Mouse (Mus musculus) CD4-positive, CD25-positive, alpha-beta regulatory T cell, adult 4 months (primary cell): ENCODE measurements around the gene Siah3. TPM values are rescaled to one million over a fixed set of nuclear protein-coding genes. Genes with fewer than 3 reads are reported as not detected.
A peak's percentile ranks its signal among the peaks of the same experiment; 100 is the strongest.
"Not testable (repeated sequence)": the region's sequence is repeated elsewhere in the genome, so short reads cannot be mapped to it uniquely, and the experiment has no call there.

ENCODE experiments used
- ATAC-seq: one replicate; pipeline ENCODE4 v1.8.0; 2017
- polyA plus RNA-seq, 2 experiments: library from polyadenylated mRNA; unstranded; fragments of 100-300 nt; shearing (Covaris generic); gene quantifications; one replicate each; pipeline ENCODE4 v1.2.1; 2017

Siah3 gene
- under 1 TPM in 1 of 2 experiments, not detected in 1; 0.47 TPM for polyA plus RNA-seq

DNA sequence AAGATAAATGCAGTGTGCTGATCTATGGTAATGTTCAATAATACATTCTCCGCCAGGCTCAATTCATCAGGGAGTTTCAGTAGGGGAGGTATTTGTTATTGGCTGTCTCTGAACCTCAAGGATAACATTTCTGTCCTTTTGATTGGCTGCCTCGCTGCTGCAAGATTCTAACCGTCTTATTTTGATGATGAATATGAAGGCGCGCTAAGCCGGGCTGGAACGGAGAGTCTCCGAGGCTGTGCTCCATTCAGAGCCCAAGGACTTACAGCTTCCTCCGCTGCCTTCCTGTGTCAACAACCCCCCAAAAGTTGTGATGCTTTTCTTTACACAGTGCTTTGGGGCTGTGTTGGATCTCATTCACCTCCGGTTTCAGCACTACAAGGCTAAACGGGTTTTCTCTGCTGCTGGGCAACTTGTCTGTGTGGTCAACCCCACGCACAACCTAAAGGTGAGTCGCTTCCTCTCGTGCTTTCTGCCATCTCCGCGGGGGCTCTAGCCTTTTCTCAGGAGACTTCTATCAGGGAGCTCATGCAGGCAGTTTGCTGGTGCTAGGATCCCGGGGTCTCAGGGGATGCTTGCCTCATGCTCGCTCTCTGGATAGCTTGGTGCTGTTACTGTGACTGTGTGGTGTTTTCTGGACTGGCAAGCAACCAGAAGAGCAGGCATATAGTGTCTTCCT, at the start of gene Siah3:
TSS of gene Siah3 (plus strand) at position 240 of the 679 bp plus-strand sequence.
- peak; percentile 56 for ATAC-seq

DNA sequence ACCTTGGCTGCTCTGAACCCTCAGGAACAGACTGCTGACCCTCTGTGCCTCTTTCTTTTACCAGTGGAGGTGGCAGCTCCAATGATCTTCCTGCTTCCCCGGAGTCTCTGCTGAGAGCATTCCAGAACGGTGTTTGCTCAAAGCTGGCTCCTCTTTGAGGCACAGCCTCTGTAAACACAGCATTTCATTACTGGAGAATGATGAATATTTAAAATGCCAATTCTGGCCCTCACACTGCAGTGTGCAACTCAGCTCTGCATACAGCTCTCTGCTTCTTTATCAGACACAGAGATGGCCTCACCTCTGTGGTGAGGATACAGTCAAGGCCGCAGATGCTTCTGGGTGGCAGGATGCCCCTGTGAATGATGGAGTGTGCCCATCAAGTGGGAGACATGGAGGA, 46.0 kb upstream of the Siah3 start:
- ATAC-seq: no peak

DNA sequence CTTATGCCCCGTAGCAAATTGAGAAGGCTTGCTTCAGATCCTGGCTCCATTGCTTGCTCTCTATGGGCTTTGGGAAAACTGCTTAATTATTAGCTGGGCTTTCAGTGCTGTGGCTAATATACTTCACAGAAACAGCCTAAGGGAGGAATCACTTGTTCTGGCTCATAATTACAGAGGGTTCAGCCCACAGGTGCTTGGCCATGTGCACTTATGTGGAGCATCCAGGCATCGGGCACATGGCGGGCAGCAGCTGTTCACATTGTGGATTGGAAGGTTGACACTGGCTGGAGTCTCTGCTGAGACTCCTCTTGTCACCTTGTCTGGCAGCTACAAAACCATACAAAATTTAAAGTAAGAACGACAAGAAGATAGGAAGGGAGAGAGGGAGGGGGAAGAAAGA, 45.4 kb upstream of the Siah3 start:
- no peak for ATAC-seq

DNA sequence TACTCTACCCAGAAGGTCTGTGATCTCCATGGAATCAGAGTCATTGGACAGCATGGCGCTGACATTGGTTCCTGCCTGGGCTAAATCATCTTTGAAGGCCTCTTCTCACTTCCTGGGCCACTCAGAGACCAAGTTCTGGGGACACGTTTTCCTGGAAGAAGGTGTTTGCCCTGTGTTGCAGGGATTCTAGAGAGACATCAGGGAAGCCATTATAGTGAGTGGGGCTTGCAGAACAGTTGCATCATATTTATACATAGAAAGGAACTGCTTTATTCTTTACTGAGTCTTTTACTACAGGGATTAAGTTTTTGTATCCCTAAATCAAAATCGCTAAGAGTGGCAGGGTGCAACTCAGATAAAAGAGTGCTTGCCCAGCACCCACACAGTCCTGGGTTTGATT, 37.1 kb upstream of the Siah3 start:
- no peak for ATAC-seq

DNA sequence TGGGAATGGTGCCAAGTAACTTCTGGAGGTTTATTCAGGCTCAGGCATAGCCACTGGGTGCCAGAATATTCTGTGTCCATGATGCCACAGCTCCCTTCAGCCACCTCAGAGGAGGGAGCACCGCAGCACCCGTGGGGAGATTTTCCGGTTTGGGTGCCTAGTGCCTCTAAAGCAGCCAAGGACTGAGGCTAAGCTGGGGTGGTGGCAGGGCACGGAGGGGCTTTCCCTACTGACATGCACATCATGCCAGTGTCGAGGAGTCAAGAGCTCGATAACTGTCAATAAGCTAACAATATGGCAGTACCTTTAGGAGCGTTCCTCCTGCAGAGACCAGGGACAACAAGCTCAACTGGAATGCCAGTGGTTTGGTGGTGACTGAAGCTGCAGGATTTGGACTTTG, 35.9 kb upstream of the Siah3 start:
- ATAC-seq: no peak

DNA sequence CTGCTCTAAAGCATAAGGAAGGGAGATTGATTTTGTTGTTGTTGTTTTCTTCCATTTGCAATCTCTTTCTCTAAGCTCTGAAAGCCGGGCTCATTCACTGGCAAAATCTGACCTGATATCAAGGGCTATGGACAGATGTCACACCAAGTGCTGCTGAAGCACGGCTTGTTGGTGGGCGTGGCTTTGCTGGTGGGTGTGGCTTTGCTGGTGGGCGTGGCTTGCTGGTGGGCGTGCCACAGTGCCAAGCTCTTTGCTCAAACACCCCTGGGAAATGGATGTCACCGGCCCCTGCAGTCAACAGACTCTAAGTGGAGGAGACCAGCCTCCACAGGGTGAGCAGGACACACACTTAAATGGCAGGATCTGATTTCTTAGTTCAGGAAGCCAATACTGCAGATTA, 35.0 kb upstream of the Siah3 start:
- no peak for ATAC-seq

DNA sequence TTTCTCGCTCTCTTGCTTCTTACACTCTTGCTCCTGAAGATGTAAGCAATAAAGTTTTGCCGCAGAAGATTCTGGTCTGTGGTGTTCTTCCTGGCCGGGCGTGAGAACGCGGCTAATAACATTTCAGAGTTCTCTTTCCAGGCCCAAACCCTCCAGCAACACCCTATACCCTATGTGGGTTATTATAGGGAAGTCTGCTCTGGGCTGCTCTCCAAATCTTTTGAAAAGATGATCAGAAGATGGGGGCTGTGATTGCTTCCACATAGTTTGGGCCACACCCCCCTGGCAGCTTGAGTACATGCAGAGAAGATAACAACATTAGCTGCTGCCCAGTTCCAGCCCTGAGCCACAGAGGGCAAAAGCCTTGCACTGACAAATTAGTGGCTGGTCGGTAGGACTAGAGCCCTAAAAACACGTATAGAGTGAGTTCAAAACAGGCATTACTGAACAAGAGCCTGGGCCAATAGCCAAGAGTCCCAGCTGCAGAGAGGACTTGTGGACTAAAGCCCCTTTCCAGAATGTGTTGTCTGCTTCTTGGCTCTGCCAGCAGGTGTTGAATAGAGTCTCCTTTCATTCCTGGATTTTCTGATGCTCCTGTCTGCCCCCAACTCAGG, 24.5 kb upstream of the Siah3 start:
- ATAC-seq: no peak

DNA sequence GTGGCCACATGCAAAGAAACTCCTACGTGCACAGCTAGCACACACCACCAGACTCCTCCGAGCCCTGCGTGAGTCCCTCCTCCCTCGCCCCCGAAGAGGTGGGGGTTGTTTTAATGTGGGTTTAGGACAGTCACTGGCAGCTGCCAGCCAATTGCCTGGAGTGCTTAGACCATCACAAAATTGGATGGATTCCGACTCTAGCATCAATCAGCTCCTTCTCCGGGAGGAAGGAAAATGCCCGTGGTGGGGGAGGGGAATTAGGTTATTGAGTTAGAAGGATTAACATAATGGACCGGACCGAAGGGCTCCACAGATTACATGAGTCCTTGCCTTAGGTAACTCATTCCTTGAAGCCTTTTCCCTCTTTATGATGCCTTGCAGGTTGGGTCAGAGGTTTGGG, 22.9 kb upstream of the Siah3 start:
- no peak for ATAC-seq

DNA sequence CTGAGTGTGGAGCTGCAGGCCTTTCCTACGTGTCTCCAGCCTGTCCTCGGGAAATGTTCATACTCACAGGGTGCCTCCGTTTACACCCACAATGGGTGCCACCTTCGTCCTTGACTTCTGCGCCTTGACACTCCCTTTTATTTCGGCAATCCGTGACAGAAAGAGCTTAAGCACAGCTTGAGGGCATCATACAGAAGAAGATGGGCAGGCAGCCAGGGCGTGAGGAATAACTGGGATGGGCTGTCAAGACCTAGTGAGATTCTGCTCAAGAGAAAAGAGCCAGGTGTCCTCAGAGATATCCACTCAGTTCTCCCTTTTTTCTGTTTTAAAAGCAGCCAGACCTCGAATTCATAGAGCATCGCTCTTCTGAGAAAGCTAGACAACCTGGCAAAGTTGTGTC, 21.2 kb upstream of the Siah3 start:
- ATAC-seq: no peak

DNA sequence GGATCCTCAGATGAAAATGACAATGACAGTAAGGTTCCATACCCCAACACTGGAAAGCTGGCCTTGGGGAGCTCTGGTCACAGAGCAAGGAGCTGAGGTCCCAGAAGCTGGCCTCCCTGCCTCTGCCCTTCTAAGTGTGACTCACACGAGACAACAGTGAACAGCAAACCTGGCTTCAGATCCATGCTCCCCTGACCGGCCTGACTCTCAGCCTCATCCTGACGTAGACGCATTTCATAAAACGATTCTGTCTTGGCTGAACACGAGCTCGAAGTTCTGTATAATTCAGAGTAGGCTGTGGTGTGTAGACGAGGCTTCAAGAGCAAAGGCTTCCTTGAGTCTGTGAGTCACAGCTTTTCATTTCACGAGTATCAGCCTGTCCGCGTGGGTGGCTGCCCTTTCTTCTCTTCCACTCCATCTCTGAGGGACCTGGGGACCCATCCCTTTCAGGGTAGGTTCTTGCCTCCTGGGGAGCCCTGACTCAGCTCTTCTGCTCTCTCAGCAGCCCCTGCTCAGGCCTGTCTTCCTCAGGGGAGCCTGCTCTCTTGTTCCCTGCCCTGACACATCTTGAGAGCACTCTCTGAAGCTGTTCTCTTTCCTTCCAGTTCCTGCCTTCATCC, 11.2 kb upstream of the Siah3 start:
- ATAC-seq: peak; percentile 68

DNA sequence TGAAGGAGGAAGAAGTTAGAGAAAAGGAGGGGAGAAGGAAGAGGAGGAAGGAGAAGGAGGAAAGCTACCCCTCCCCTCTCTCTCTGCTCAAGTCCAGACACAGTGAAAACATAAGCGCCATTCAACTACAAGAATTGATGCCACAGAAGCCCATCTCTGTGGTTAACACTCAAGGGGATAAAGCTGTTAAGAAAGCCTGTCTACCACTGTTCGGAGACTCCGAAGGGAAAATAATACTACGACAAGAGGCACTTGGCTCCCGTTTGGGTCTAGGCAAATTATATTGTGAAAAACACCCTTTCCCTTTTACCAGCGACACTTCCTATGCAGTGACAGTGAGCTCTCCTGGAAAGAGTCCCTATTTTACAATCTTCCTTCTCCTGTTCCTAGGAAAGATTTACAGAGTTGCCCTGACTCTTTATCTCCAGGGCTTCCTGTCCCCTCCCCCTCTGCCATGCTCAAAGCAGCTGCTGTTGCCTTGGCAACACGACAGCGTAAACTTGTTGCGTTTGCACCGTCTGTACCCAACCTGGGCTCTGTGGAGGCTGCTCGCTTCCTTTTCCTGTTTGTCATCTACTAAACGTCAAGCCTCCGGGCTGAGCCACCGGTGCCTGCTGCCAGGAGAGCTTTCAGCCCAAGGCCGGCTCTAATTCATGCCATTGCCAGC, 10.4 kb upstream of the Siah3 start:
- peak; percentile 96 for ATAC-seq

DNA sequence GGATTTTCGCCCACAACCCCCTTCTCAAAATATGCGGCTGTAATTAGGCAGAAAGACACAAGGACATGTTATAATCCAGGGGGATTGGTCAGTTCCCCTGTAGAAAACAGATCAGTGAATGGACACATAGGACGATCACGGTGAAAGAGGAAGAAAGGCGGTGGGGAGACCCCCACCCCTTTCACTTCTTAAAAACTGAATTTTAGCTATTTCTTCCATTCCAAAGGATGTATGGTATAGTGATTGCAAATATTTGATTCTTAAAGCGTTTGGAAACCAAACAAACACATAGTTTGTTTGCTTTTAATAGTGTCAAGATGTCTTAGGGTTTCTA, 9.9 kb upstream of the Siah3 start:
- peak; percentile 12 for ATAC-seq

DNA sequence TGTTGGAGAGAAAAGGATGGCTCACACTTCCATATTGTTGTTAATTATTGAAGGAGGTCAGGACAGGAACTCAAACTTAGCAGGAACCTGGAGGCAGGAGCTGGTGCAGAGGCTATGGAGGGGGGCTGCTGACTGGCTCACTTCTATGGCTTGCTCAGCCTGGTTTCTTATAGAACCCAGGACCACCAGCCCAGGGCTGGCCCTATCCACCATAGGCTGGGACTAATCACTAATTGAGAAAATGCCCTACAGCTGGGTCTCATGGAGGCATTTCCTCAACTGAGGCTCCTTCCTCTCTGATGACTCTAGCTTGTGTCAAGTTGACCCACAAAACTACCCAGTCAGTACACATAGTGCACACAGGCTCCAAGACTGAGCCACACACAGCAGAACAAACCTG, 9.5 kb upstream of the Siah3 start:
- ATAC-seq: not testable (repeated sequence)

DNA sequence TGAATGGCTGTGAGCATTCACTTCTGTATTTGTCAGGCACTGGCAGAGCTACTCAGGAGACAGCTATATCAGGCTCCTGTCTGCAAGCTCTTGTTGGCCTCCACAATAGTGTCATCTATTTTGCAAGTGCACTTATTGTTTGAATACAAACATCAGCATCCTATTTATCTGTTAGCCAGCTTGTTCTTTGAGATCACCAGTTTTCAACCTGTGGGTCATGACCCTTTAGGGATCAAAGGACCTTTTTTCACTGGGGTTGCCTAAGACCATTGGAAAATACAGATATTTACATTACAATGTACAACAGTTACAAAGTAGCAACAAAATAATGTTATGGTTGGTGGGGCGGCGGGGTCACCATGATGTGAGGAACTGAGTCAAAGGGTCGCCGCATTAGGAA, 1.9 kb upstream of the Siah3 start:
- ATAC-seq: no peak

DNA sequence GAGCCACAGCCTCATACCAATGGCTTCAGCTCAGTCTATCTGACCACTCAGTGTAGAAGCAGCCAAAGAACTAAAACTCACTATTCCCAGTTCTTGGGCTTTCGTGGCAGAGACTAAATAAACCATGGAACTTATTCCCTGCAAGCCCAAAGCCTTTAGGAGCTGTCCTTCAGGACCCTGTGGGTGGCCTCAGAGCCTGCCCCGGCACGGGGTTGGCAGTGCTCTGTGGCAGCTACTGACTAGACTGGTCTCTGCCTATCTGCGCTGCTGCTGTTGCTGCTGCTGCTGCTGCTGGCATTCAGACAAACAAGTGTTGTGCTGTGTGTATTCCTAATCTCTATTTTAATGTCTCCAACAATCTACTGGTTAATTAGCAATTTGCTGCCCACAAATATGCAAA, 1.1 kb upstream of the Siah3 start:
- ATAC-seq: no peak

DNA sequence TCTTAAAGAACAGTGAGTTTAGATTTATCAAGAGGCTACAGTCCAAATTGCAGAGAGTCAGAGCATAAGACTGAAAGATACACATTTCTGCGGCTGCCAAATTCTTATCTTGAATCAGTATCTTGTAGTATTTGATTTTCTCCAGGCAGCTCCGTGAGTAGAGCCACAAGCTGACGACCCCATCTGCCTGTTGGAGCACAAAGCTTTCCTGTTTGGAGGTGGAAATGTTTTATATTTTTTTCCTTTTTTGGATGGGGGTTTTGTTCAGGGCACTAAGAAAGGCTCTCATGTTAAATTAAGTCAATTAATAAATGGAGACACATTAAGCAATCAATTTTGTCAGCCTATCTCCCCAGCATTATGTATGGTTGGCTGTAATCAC, 430 bp upstream of the Siah3 start:
- no peak for ATAC-seq

DNA sequence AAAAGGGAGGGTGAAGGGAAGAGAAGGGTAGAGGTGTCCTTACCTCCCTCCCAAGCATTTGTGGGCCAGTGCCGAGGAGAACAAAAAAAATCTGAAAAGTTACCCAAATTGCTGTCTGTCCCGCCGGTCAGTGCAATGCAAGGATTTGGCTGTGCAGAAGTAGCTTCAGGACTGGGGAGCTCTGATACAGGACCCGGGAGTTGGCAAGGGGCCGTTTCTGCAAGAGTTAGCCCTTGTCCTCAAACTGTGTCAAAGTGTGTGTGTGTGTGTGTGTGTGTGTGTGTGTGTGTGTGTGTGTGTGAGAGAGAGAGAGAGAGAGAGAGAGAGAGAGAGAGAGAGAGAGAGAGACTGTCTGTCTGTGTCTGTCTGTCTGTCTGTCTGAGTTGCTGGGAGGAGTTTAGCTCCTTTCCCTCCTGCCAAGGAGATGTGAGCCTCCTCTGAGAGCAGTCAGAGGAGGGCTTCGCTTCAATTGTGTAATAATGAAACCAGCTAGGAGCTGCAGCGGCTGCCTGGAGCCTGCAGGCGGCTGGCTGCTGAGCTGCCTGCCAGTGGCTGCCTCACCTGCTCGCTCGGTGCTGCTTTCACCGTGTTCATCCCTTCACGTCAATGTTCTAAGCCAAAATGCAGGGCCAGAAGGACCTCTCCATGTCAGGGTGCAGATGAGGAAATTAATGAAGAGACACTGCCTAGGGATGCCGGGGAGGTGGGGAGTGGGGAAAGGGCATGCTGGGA, 873 bp downstream of the Siah3 start:
- ATAC-seq: peak; percentile 92

DNA sequence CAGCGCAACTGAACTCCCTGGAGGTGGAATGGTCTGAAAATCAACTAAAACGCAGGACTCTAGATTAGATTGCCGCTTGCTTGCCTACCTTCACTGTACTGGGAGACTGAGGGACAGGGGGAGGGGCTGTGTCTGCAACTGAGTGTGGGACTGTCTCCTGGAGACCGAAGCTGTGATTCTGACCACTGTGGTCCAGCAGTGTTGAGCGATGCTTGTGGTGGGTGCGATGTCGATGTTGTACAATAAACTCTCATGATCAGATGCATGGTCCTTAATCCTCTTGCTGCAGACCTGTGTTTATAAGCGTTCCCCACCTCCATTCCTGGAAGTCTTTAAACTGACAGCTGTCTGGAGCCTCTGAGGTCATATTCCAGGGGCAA, 1.4 kb downstream of the Siah3 start:
- ATAC-seq: no peak

DNA sequence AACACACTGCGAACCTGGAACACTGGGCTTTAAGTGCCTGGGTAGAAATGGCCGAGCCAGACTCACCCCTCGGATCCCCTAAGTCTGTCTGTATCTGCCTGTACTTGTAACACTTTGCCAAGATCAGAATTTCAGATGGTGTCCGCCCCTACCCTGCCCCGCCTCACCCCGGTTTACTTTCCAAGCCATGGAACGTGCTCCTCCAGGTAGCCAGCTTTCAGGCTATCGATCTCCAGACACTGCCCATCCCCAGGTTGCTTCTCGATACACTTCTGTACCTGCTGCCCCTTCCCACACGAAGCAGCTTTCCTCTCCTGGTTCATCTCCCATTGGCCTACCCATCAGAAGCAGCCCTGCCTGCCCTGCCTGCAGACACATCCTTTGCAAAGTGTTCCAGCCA, 3.6 kb downstream of the Siah3 start:
- no peak for ATAC-seq

DNA sequence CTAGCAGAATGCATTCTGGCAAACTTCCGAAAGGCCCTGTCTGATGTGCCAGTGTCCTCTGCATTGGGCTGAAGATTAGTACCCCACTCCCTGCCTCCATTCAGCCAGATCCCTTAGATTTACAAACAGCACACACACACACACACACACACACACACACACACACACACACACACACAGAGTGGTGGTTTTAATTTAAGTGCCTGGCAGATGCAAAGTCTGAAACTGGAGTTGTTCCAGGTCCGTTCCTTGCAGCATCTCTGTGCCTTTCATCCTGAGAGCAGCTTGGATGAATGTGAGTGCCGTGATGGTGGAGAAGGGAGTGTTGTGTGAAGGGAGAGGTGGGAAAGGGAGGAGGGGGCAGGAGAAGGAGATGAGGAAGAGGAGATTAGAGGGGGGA, 4.2 kb downstream of the Siah3 start:
- no peak for ATAC-seq

DNA sequence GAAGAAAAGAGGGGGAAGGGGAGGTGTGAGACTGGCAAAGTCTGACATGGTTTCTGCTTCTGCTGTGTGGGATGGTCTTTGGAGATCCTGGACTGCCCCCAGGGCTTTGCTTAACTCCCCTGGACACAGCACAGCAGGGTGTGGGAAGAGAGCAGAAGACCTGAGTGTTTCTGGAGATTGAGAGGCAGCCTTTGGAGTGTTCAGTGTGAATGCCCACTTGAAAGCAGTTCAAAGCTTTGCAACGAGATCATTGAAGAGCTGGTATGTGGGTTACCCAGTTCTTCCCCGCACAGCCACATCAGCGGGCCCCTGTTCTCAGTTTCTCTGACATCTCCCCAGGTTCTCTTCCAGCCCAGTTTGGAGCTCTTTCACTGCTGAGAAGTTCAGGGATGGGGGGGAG, 4.7 kb downstream of the Siah3 start:
- no peak for ATAC-seq

DNA sequence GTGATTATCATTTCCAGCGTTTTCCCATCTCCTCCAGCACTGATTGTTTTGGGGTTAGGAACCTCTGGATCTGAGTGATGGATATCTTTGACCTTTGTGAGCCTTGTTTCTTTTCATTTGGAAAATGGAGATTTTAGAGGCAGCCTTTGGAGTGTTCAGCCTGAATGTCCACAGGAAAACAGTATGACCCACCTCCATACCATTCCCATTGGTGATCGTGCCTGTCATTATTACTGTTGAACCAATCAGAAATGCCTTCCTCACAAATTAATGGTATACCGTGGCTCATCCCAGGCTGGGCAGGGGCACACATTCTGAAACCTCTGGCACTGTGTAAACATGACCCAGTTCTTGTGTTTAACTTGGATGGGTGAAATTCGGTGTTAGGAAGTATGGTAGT, 6.0 kb downstream of the Siah3 start:
- no peak for ATAC-seq

DNA sequence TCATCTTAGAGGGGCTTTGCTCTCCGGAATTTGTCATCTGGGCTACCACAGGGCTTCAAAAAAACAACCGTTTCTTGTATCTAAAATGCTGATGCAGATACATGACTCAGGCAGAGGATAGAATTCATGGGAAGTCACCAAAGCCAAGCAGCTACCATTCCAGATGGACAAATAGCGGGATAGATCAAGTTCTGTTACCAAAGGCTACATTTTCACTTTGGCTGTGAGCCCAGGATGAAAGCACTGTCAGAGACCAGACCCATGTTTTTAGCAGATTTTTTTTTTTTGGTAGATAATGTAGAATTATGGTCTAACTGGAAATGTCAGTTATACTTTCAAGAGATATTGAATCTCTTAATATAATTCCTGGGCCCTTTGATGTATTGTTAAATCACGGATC, 7.4 kb downstream of the Siah3 start:
- no peak for ATAC-seq
